Mouse (Mus musculus) adipocyte (in vitro differentiated cells): ENCODE results near the gene Dock7.
A peak's percentile ranks its signal among the peaks of the same experiment; 100 is the strongest.

Experiments
- DNase-seq: peaks from one replicate; pipeline ENCODE4 v3.0.0-alpha.2; 2016; ENCODE audit warnings: low spot score

Gene Dock7

DNA sequence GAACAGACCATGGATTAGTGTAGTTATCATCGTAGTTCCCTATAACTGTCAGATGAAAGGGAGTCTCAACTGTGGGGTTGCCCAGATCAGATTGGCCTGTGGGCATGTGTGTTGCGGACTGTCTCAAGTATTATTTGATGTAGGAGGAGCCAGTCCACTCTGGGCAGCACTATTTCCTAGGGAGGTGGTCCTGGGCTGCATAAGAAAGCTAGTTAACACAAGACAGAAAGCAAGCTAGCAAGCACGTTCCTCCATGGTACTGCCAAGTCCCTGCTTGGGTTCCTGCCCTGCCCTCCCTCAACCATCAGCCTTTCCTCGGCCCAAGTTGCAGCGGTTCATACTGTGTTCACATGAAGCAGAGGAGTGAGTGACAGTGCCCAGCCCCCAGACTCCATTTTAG lies 210.5 kb downstream of the Dock7 start:
- DNase-seq: no peak

DNA sequence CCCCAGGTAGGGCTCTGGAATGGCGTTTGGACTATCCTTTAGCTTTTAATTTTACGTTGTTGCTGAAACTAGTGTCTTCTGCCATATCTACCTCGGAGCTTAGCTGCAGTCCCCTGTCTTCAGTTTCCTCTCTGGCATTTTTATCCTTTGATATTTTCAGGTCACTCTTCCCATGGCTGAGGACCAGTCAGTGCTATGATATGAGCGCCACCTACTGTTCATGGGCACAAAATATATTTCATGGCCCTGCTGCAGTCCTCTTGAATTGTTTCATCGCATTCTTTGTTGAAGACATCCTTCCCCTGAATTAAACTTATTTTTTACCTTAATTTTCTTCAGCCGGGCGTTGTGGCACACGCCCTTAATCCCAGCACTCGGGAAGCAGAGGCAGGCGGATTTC lies 233.6 kb downstream of the Dock7 start:
- DNase-seq: peak; percentile 68
